25 mouse cellular contexts compared by ENCODE assay signal in the genomic region with DNA sequence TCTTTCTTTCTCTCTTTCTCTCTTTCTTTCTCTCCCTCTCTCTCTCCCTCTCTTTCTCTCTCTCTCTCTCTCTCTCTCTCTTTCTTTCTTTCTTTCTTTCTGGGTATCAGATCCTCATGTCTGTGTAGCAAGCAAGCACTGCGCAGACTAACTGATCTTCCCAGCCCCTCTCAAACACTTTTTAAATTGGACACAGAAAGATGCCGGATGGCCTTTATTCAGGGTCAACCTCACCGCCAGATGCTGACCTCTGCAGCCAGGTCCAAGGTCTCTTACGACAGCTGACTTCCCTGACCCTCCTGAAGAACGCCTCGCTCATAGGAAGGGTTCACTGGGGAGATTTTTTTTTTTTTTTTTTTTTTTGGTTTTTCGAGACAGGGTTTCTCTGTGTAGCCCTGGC. TPM values are rescaled to one million over a fixed set of nuclear protein-coding genes. Genes with fewer than 3 reads are reported as not detected.
"Had no signal": no experiment of that assay in that cellular context is flagged by ENCODE, and none has a peak within 500 bp of the region (broad histone marks: within the 10 kb centered on the region; RNA-seq: fewer than 3 reads in every experiment).

No protein-coding gene starts in this region.

- H3K9ac ChIP-seq: embryonic facial prominence, embryonic 12.5 days; embryonic facial prominence, embryonic 13.5 days; embryonic facial prominence, embryonic 15.5 days; forebrain, embryonic 12.5 days; forebrain, embryonic 13.5 days; forebrain, embryonic 15.5 days; forebrain, postnatal 0 days had no signal

- DNase-seq: cerebellum, adult 2 months; cerebellum, adult 8-10 months; cerebellum, adult 9-10 months; cerebellum, adult 9-11 months; cerebellum, postnatal 25 days; cerebellum, postnatal 36 days; gastrocnemius, adult 2 months; gastrocnemius, postnatal 10 days; gastrocnemius, postnatal 14 days; gastrocnemius, postnatal 25 days; gastrocnemius, postnatal 36 days; heart, adult 11 months; heart, adult 2 months had no signal

- ATAC-seq: forebrain, embryonic 13.5 days; forebrain, embryonic 14.5 days; forebrain, embryonic 15.5 days; forebrain, embryonic 16.5 days; forebrain, postnatal 0 days had no signal

- H3K9me3 ChIP-seq: embryonic facial prominence, embryonic 10.5 days; embryonic facial prominence, embryonic 12.5 days; embryonic facial prominence, embryonic 13.5 days; embryonic facial prominence, embryonic 15.5 days; forebrain, embryonic 10.5 days; forebrain, embryonic 12.5 days; forebrain, embryonic 13.5 days; forebrain, embryonic 15.5 days had no signal

- H3K36me3 ChIP-seq: embryonic facial prominence, embryonic 10.5 days; embryonic facial prominence, embryonic 12.5 days; embryonic facial prominence, embryonic 13.5 days; embryonic facial prominence, embryonic 15.5 days; forebrain, embryonic 10.5 days; forebrain, embryonic 12.5 days; forebrain, embryonic 15.5 days had no signal

- H3K27ac ChIP-seq: embryonic facial prominence, embryonic 10.5 days; embryonic facial prominence, embryonic 12.5 days; embryonic facial prominence, embryonic 13.5 days; embryonic facial prominence, embryonic 15.5 days; forebrain, embryonic 10.5 days; forebrain, embryonic 12.5 days; forebrain, embryonic 13.5 days; forebrain, embryonic 15.5 days; gastrocnemius, adult 2 months; heart, adult 2 months had no signal

- H3K4me1 ChIP-seq: embryonic facial prominence, embryonic 10.5 days; embryonic facial prominence, embryonic 12.5 days; embryonic facial prominence, embryonic 13.5 days; embryonic facial prominence, embryonic 15.5 days; forebrain, embryonic 10.5 days; forebrain, embryonic 12.5 days; forebrain, embryonic 15.5 days had no signal

- H3K4me2 ChIP-seq: embryonic facial prominence, embryonic 12.5 days; embryonic facial prominence, embryonic 13.5 days; embryonic facial prominence, embryonic 15.5 days; forebrain, embryonic 12.5 days; forebrain, embryonic 13.5 days; forebrain, embryonic 15.5 days had no signal

- H3K27me3 ChIP-seq: embryonic facial prominence, embryonic 12.5 days; embryonic facial prominence, embryonic 13.5 days; embryonic facial prominence, embryonic 15.5 days; forebrain, embryonic 12.5 days; forebrain, embryonic 13.5 days; forebrain, embryonic 15.5 days had no signal

- H3K4me3 ChIP-seq: embryonic facial prominence, embryonic 10.5 days; embryonic facial prominence, embryonic 12.5 days; embryonic facial prominence, embryonic 13.5 days; embryonic facial prominence, embryonic 15.5 days; erythroblast, embryonic 14.5 days; forebrain, embryonic 10.5 days; forebrain, embryonic 12.5 days; forebrain, embryonic 13.5 days; forebrain, embryonic 15.5 days; gastrocnemius, adult 2 months; heart, adult 2 months had no signal

RNA-seq across cellular contexts. Expression of a gene that starts 56.3 kb away (rescaled TPM):
- polyA plus RNA-seq: erythroblast, embryonic 14.5 days had no signal
